Mouse (Mus musculus) spleen, postnatal 4 days (tissue): ENCODE data around the gene Gm10477.
"Not testable (repeated sequence)": the region's sequence is repeated elsewhere in the genome, so short reads cannot be mapped to it uniquely, and the experiment has no call there.

ENCODE experiments used
- DNase-seq, 2 experiments: peaks; one replicate each; pipeline ENCODE4 v3.0.0; 2022; ENCODE audit warnings: low spot score in 2 of 2

Gm10477 gene

GRCm38 (mm10) chrX:56524442-56524841 is at the start of gene Gm10477:
Gm10477 (plus strand) TSS chrX:56524742.
- DNase-seq = not testable (repeated sequence)

DNA sequence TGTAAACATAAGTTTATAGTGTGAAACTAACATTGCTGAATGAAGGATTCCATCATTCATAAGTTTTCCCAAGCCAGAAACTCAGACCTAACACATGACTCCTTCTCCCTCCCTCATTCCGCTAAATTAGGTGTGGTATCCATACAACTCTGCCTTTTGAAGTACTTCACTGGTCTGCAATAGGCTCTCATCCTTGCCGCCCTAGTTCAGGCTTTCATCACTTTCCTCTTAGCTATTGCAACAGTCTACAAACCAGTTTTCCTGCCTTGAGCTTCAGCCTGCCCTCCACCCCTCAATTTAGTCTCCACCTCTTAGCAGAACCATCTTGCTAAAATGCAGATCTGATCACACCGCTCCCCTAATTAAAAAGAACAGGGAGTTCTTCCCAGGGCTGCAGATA is 47.0 kb upstream of the Gm10477 start:
- no peak for DNase-seq

GRCm38 (mm10) chrX:56481906-56482305 is 42.6 kb upstream of the Gm10477 start:
- DNase-seq = no peak

DNA sequence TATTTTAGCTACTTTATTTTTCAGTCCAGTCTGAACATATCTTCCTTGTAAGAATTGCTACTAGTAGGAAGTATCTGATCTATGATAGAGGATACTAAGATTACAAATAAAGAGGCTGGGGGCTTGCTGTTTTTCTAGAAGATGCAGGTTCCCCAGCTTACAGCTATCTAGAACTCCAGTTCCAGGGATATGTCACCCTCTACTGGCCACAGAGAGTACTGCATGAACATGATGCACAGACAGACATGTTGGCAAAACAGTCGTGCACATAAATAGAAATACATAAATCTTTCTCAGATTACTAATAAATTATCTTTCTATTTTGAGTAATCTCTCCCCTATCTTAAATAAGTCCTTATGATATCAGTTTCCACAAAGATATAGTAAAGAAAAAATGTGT is 34.8 kb upstream of the Gm10477 start:
- DNase-seq = peak; percentile 70 to 88

- no peak for DNase-seq
Measured at GRCm38 (mm10) chrX:56497241-56497640, 27.3 kb upstream of the Gm10477 start.

DNA sequence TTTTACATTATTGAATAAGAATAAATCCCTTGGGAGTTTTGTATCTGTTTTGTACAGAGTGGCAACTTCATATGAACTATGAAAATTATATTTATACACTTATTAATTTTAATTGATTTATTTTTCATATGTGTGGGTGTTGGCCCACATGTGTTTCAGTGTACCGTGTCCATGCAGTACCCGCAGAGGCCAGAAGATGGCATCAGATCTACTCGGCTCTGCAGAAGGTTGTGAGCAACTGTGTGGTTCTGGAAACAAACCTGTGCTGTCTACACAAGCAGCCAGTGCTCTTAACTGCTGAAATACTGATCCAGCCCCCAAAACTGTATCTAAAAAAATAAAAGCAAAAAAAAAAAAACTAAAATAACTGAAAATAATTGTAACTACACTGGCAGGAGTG is 6.7 kb downstream of the Gm10477 start:
- peak; percentile 37 to 74 for DNase-seq

GRCm38 (mm10) chrX:56537162-56537561 is 12.6 kb downstream of the Gm10477 start:
- DNase-seq = no peak

- DNase-seq = no peak
Measured at GRCm38 (mm10) chrX:56549506-56549905, 25.0 kb downstream of the Gm10477 start, which contains the start of gene Gm648. Gm648 (minus strand) TSS chrX:56549606.

DNA sequence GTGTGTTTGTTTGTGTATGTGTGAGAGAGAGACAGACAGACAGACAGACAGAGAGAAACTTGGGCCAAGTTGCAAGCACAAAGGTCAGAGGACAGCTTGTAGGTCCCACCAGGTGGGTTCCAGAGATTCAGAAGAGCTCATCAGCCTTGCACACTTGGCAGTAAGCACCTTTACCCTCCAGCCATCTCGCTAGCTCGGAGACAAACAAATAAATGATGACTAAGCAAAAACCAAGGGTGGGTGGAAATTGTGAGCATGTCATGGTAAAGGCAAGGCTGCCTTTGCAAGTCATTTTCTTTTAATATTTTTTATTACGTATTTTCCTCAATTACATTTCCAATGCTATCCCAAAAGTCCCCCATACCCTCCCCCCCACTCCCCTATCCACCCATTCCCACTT is 29.0 kb downstream of the Gm10477 start:
- DNase-seq = no peak

- DNase-seq = no peak
Measured at GRCm38 (mm10) chrX:56572465-56572864, 47.9 kb downstream of the Gm10477 start.
